Mouse (Mus musculus): Measurements from ENCODE around the gene Asic2. TPM values are rescaled to one million over a fixed set of nuclear protein-coding genes. Genes with fewer than 3 reads are reported as not detected.

Gene Asic2
- polyA plus RNA-seq, 1 experiment from 2014 or later, result 0.27 TPM

DNA sequence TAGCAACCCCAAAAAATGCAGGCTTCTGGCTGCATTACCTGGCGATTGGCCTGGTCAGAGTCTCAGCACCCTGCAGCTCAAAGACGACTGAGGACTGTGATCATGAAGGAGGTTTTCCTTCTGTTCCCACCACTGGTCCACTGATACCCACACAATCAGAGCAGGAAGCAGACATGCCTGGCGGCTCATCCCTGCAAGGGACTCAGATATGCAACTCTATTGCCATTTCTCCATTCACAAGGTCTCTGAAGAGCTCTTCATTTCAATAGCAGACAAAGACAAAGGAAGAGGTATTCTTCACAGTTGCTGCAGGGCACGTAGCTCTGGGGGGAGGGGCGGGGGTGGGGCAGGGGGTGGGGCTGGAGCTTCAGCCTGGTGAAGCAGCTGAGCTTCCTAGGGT, 834.3 kb downstream of the Asic2 start:
- Histone ChIP-seq H3K4me1 (ENCODE audit: control insufficient read depth, insufficient read depth, low read length) (no peaks in the 10 kb centered on the region), H3K4me3 (replicated peaks; ENCODE audit: low read length) (no peak overlapping the region), H3K4me2 (ENCODE audit: low read depth, low read length) (no peak overlapping the region), H3K27ac (ENCODE audit: low read length) (no peak overlapping the region), H3K9me3 (replicated peaks; ENCODE audit: control insufficient read depth, low read length) (no peaks in the 10 kb centered on the region), H3K27me3 (ENCODE audit: control insufficient read depth, insufficient read depth, low read length) (no peaks in the 10 kb centered on the region), H3K36me3 (ENCODE audit: control insufficient read depth, insufficient read depth, low read length) (no peaks in the 10 kb centered on the region), H3K9ac (ENCODE audit: low read length) (no peak overlapping the region)
- no peak for ATAC-seq (ENCODE audit: insufficient read depth, low FRiP score)
- WGBS, result 16% methylated on average over 5 of the region's 5 CpGs

GRCm38 (mm10) chr11:81132669-81133068, 835.6 kb downstream of the Asic2 start:
- Histone ChIP-seq H3K4me3 (replicated peaks; ENCODE audit: low read length) (no peak overlapping the region), H3K27ac (ENCODE audit: low read length) (no peak overlapping the region), H3K4me1 (ENCODE audit: control insufficient read depth, insufficient read depth, low read length) (no peaks in the 10 kb centered on the region), H3K9me3 (replicated peaks; ENCODE audit: control insufficient read depth, low read length) (no peaks in the 10 kb centered on the region), H3K27me3 (ENCODE audit: control insufficient read depth, insufficient read depth, low read length) (no peaks in the 10 kb centered on the region), H3K4me2 (ENCODE audit: low read depth, low read length) (no peak overlapping the region), H3K9ac (ENCODE audit: low read length) (no peak overlapping the region), H3K36me3 (ENCODE audit: control insufficient read depth, insufficient read depth, low read length) (no peaks in the 10 kb centered on the region)
- WGBS, result 82% methylated on average over 7 of the region's 7 CpGs
- no peak for ATAC-seq (ENCODE audit: insufficient read depth, low FRiP score)

DNA sequence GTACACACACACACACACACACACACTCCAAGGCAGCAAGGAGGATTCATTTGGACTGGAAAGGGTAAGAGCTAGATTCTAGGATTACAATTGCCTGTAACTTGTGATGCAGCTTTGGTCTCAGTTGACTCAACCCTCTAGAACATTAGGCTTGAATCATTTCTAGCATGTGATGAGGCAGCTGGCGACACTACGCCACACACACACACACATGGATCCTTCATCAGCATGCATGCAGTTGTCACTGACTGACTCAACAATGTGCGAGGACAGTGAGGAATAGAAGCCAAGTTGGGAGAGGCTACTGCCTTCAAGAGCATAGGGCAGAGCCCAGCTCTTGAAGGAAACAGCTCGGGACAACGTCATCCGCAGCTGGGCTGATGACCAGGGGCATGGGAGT, 843.9 kb downstream of the Asic2 start:
- Histone ChIP-seq H3K27ac (ENCODE audit: low read length) (no peak overlapping the region), H3K4me1 (ENCODE audit: control insufficient read depth, insufficient read depth, low read length) (no peaks in the 10 kb centered on the region), H3K9ac (ENCODE audit: low read length) (no peak overlapping the region), H3K4me3 (replicated peaks; ENCODE audit: low read length) (no peak overlapping the region), H3K27me3 (ENCODE audit: control insufficient read depth, insufficient read depth, low read length) (no peaks in the 10 kb centered on the region), H3K4me2 (ENCODE audit: low read depth, low read length) (no peak overlapping the region), H3K36me3 (ENCODE audit: control insufficient read depth, insufficient read depth, low read length) (no peaks in the 10 kb centered on the region), H3K9me3 (replicated peaks; ENCODE audit: control insufficient read depth, low read length) (no peaks in the 10 kb centered on the region)
- 86% methylated on average over 6 of the region's 6 CpGs for WGBS
- no peak for ATAC-seq (ENCODE audit: insufficient read depth, low FRiP score)

DNA sequence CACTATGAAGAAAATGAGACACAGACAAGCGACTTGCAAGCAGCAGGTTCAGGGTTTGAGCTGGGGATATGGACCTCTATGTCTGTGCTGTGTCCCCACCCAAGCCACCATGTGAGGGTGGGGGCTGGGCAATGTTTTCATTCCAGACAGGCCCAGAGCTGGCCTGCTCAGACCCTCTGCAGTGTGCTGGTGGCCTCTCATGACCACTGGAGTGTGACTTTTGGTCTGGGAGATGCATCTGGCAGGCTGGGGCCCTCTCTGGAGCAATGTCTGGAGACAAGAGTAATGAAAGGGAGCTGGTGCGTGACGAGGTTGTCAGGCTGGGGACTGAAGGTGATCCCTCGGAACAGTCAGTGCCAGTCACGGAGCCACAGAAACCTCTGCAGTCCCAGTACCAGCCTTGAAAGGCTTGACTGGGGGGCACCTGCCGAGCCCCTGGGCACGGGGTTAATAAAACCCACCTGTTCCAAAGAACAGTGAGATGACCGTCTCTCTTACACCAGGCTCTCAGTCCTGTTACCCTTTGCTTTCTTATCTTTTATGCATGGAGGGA, 848.2 kb downstream of the Asic2 start:
- H3K9ac ChIP-seq (ENCODE audit: low read length), result no peak overlapping the region
- no peak for ATAC-seq (ENCODE audit: insufficient read depth, low FRiP score)
- H3K9me3 ChIP-seq (replicated peaks; ENCODE audit: control insufficient read depth, low read length), result no peaks in the 10 kb centered on the region
- H3K4me1 ChIP-seq (ENCODE audit: control insufficient read depth, insufficient read depth, low read length), result no peaks in the 10 kb centered on the region
- no peak overlapping the region for H3K4me2 ChIP-seq (ENCODE audit: low read depth, low read length)
- H3K4me3 ChIP-seq (replicated peaks; ENCODE audit: low read length), result no peak overlapping the region
- no peaks in the 10 kb centered on the region for H3K27me3 ChIP-seq (ENCODE audit: control insufficient read depth, insufficient read depth, low read length)
- no peak overlapping the region for H3K27ac ChIP-seq (ENCODE audit: low read length)
- no peaks in the 10 kb centered on the region for H3K36me3 ChIP-seq (ENCODE audit: control insufficient read depth, insufficient read depth, low read length)
- WGBS, result 72% methylated on average over 8 of the region's 8 CpGs

DNA sequence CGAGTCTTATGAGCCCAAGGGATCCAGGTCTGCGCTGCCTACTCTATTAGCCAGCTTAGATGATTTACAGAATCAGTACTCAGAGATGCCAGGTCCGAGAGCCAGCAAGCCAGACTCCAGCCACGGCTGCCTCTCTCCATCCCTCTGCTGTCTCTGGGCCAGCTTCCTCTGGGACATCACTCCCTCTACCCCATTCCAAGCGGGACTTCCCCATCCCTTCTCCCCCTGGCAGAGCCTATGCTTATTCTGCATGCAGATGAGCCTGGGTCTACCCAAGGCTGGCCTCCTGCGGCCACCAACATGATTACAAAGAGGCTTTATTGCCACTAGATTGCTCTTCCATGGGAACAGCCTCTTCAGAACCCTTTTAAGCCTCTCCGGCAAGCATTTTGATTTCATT, 850.2 kb downstream of the Asic2 start:
- Histone ChIP-seq H3K27ac (ENCODE audit: low read length) (no peak overlapping the region), H3K4me1 (ENCODE audit: control insufficient read depth, insufficient read depth, low read length) (no peaks in the 10 kb centered on the region), H3K9me3 (replicated peaks; ENCODE audit: control insufficient read depth, low read length) (no peaks in the 10 kb centered on the region), H3K9ac (ENCODE audit: low read length) (no peak overlapping the region), H3K27me3 (ENCODE audit: control insufficient read depth, insufficient read depth, low read length) (no peaks in the 10 kb centered on the region), H3K4me2 (ENCODE audit: low read depth, low read length) (no peak overlapping the region), H3K36me3 (ENCODE audit: control insufficient read depth, insufficient read depth, low read length) (no peaks in the 10 kb centered on the region), H3K4me3 (replicated peaks; ENCODE audit: low read length) (no peak overlapping the region)
- ATAC-seq (ENCODE audit: insufficient read depth, low FRiP score), result no peak
- WGBS, result 54% methylated on average over 7 of the region's 7 CpGs

- WGBS, result 30% methylated on average over 9 of the region's 9 CpGs
- H3K4me1 ChIP-seq (ENCODE audit: control insufficient read depth, insufficient read depth, low read length), result no peaks in the 10 kb centered on the region
- no peaks in the 10 kb centered on the region for H3K36me3 ChIP-seq (ENCODE audit: control insufficient read depth, insufficient read depth, low read length)
- no peak overlapping the region for H3K4me3 ChIP-seq (replicated peaks; ENCODE audit: low read length)
- no peak for ATAC-seq (ENCODE audit: insufficient read depth, low FRiP score)
- H3K27me3 ChIP-seq (ENCODE audit: control insufficient read depth, insufficient read depth, low read length), result no peaks in the 10 kb centered on the region
- no peak overlapping the region for H3K9ac ChIP-seq (ENCODE audit: low read length)
- no peaks in the 10 kb centered on the region for H3K9me3 ChIP-seq (replicated peaks; ENCODE audit: control insufficient read depth, low read length)
- no peak overlapping the region for H3K4me2 ChIP-seq (ENCODE audit: low read depth, low read length)
- H3K27ac ChIP-seq (ENCODE audit: low read length), result no peak overlapping the region
Observed at GRCm38 (mm10) chr11:81115666-81116065, 852.6 kb downstream of the Asic2 start.

DNA sequence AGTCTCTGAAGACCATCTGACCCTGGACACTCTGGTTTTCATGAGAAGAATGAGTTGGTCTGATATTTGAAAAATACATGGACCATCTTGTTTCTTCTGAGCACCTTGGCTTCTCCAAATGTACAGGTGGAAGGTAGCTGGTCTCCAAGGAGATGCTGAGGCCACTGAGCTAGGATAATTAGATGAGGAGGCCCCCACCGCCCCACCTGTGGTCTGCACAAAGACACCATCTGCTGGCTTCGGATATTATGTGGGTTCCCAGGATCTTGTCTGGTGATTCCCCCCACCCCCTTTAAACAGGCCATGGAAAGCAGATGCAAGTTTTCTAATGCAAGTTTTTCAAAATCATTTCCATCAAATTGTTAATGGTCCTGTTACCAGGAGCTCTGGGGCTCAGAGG, 856.6 kb downstream of the Asic2 start:
- no peak overlapping the region for H3K4me3 ChIP-seq (replicated peaks; ENCODE audit: low read length)
- ATAC-seq (ENCODE audit: insufficient read depth, low FRiP score), result no peak
- no peaks in the 10 kb centered on the region for H3K27me3 ChIP-seq (ENCODE audit: control insufficient read depth, insufficient read depth, low read length)
- H3K27ac ChIP-seq (ENCODE audit: low read length), result no peak overlapping the region
- no peaks in the 10 kb centered on the region for H3K36me3 ChIP-seq (ENCODE audit: control insufficient read depth, insufficient read depth, low read length)
- H3K4me2 ChIP-seq (ENCODE audit: low read depth, low read length), result no peak overlapping the region
- 92% methylated on average over 2 of the region's 2 CpGs for WGBS
- H3K9ac ChIP-seq (ENCODE audit: low read length), result no peak overlapping the region
- no peaks in the 10 kb centered on the region for H3K9me3 ChIP-seq (replicated peaks; ENCODE audit: control insufficient read depth, low read length)
- H3K4me1 ChIP-seq (ENCODE audit: control insufficient read depth, insufficient read depth, low read length), result no peaks in the 10 kb centered on the region

- Histone ChIP-seq H3K27ac (ENCODE audit: low read length) (no peak overlapping the region), H3K4me2 (ENCODE audit: low read depth, low read length) (no peak overlapping the region), H3K9me3 (replicated peaks; ENCODE audit: control insufficient read depth, low read length) (no peaks in the 10 kb centered on the region), H3K36me3 (ENCODE audit: control insufficient read depth, insufficient read depth, low read length) (no peaks in the 10 kb centered on the region), H3K9ac (ENCODE audit: low read length) (no peak overlapping the region), H3K27me3 (ENCODE audit: control insufficient read depth, insufficient read depth, low read length) (no peaks in the 10 kb centered on the region), H3K4me1 (ENCODE audit: control insufficient read depth, insufficient read depth, low read length) (no peaks in the 10 kb centered on the region), H3K4me3 (replicated peaks; ENCODE audit: low read length) (no peak overlapping the region)
- 71% methylated on average over 6 of the region's 6 CpGs for WGBS
- no peak for ATAC-seq (ENCODE audit: insufficient read depth, low FRiP score)
Observed at GRCm38 (mm10) chr11:81110049-81110448, 858.2 kb downstream of the Asic2 start.

DNA sequence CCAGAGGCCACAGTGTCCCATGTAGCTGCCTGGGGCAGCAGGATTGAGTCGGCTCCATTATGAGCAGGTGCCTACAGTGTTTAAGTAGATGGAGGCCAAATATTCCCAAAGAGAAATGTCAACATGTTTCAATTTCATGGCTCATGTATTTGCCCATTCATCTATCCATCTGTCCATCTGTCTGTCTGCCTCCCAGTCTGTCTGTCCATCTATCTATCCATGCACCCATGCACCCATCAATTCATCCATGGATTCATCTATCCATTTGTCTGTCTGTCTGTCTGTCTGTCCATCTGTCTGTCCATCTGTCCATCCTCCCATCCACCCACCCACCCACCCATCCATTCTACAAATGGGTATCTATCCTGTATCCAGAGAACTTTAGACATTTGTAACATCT, 861.3 kb downstream of the Asic2 start:
- 87% methylated on average over 1 of the region's 1 CpGs for WGBS
- H3K4me3 ChIP-seq (replicated peaks; ENCODE audit: low read length), result no peak overlapping the region
- no peak overlapping the region for H3K27ac ChIP-seq (ENCODE audit: low read length)
- H3K27me3 ChIP-seq (ENCODE audit: control insufficient read depth, insufficient read depth, low read length), result no peaks in the 10 kb centered on the region
- no peak overlapping the region for H3K4me2 ChIP-seq (ENCODE audit: low read depth, low read length)
- no peaks in the 10 kb centered on the region for H3K36me3 ChIP-seq (ENCODE audit: control insufficient read depth, insufficient read depth, low read length)
- H3K9me3 ChIP-seq (replicated peaks; ENCODE audit: control insufficient read depth, low read length), result no peaks in the 10 kb centered on the region
- no peak overlapping the region for H3K9ac ChIP-seq (ENCODE audit: low read length)
- no peak for ATAC-seq (ENCODE audit: insufficient read depth, low FRiP score)
- H3K4me1 ChIP-seq (ENCODE audit: control insufficient read depth, insufficient read depth, low read length), result no peaks in the 10 kb centered on the region

- ATAC-seq (ENCODE audit: insufficient read depth, low FRiP score), result no peak
- Histone ChIP-seq H3K9ac (ENCODE audit: low read length) (no peak overlapping the region), H3K4me3 (replicated peaks; ENCODE audit: low read length) (no peak overlapping the region), H3K9me3 (replicated peaks; ENCODE audit: control insufficient read depth, low read length) (no peaks in the 10 kb centered on the region), H3K36me3 (ENCODE audit: control insufficient read depth, insufficient read depth, low read length) (no peaks in the 10 kb centered on the region), H3K27me3 (ENCODE audit: control insufficient read depth, insufficient read depth, low read length) (no peaks in the 10 kb centered on the region), H3K27ac (ENCODE audit: low read length) (no peak overlapping the region), H3K4me2 (ENCODE audit: low read depth, low read length) (no peak overlapping the region), H3K4me1 (ENCODE audit: control insufficient read depth, insufficient read depth, low read length) (no peaks in the 10 kb centered on the region)
- 69% methylated on average over 6 of the region's 6 CpGs for WGBS
Observed at GRCm38 (mm10) chr11:81100829-81101228, 867.4 kb downstream of the Asic2 start.
